Mouse (Mus musculus): ENCODE data around the gene Fbxo11. TPM values are rescaled to one million over a fixed set of nuclear protein-coding genes. Genes with fewer than 3 reads are reported as not detected.

The Fbxo11 gene
- polyA plus RNA-seq, 1 experiment: 18.5 TPM

- no peak for TF ChIP-seq POLR2A (IDR thresholded peaks at IDR 0.05; ENCODE audit: low read depth, low read length)
- TF ChIP-seq CTCF (conservative IDR thresholded peaks at IDR 0.05; ENCODE audit: insufficient read depth, insufficient read length, low read depth, low read length): no peak
- no peak overlapping the region for H3K4me3 ChIP-seq (ENCODE audit: insufficient read depth, low read depth, low read length)
- H3K36me3 ChIP-seq (ENCODE audit: control insufficient read depth, insufficient read depth, low read length): no peaks in the 10 kb centered on the region
- WGBS: 58% methylated on average over 2 of the region's 2 CpGs
- DNase-seq: no peak
- H3K4me1 ChIP-seq (ENCODE audit: control insufficient read depth, insufficient read depth, low read length): peaks cover 13% of the 10 kb centered on the region
- H3K27me3 ChIP-seq (replicated peaks; ENCODE audit: control insufficient read depth, insufficient read depth, low read length): no peaks in the 10 kb centered on the region
- no peak overlapping the region for H3K27ac ChIP-seq (ENCODE audit: insufficient read depth, low read depth, low read length)
Measured at GRCm38 (mm10) chr17:88058280-88058679, 6.8 kb downstream of the Fbxo11 start.

GRCm38 (mm10) chr17:88057846-88058245, 7.2 kb downstream of the Fbxo11 start:
- Histone ChIP-seq H3K27ac (ENCODE audit: insufficient read depth, low read depth, low read length) (no peak overlapping the region), H3K36me3 (ENCODE audit: control insufficient read depth, insufficient read depth, low read length) (no peaks in the 10 kb centered on the region), H3K27me3 (replicated peaks; ENCODE audit: control insufficient read depth, insufficient read depth, low read length) (no peaks in the 10 kb centered on the region), H3K4me3 (ENCODE audit: insufficient read depth, low read depth, low read length) (no peak overlapping the region), H3K4me1 (ENCODE audit: control insufficient read depth, insufficient read depth, low read length) (peaks cover 13% of the 10 kb centered on the region)
- peak; percentile 36 for DNase-seq
- no peak for TF ChIP-seq CTCF (conservative IDR thresholded peaks at IDR 0.05; ENCODE audit: insufficient read depth, insufficient read length, low read depth, low read length)
- no peak for TF ChIP-seq POLR2A (IDR thresholded peaks at IDR 0.05; ENCODE audit: low read depth, low read length)
- 69% methylated on average over 1 of the region's 1 CpGs for WGBS

DNA sequence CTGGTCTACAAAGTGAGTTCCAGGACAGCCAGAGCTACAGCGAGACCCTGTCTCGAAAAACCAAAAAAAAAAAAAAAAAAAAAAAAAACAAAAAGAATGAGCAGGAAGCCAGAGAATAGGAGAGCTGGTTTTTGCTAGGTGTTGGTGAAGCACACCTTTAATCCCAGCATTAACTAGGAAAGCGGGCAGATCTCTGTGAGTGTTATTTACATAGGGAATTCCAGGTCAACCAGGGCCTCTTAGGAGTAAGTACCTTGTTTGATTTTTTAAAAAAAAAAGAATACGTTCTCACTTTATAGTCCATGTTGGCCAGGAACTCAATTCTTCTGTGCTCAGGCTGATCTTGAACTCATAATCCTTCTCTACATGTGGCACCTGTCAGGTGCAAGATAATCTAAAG, 13.4 kb downstream of the Fbxo11 start:
- no peak for DNase-seq
- H3K4me3 ChIP-seq (ENCODE audit: insufficient read depth, low read depth, low read length): no peak overlapping the region
- 81% methylated on average over 4 of the region's 4 CpGs for WGBS
- TF ChIP-seq POLR2A (IDR thresholded peaks at IDR 0.05; ENCODE audit: low read depth, low read length): no peak
- TF ChIP-seq CTCF (conservative IDR thresholded peaks at IDR 0.05; ENCODE audit: insufficient read depth, insufficient read length, low read depth, low read length): no peak
- H3K36me3 ChIP-seq (ENCODE audit: control insufficient read depth, insufficient read depth, low read length): no peaks in the 10 kb centered on the region
- H3K27me3 ChIP-seq (replicated peaks; ENCODE audit: control insufficient read depth, insufficient read depth, low read length): no peaks in the 10 kb centered on the region
- no peak overlapping the region for H3K27ac ChIP-seq (ENCODE audit: insufficient read depth, low read depth, low read length)
- H3K4me1 ChIP-seq (ENCODE audit: control insufficient read depth, insufficient read depth, low read length): peaks cover 5% of the 10 kb centered on the region; the same call in 1 of the 2 replicates

- Histone ChIP-seq H3K4me1 (ENCODE audit: control insufficient read depth, insufficient read depth, low read length) (0 out of 2 replicates have a peak, but pooled peaks cover 2% of the 10 kb centered on the region), H3K4me3 (ENCODE audit: insufficient read depth, low read depth, low read length) (no peak overlapping the region), H3K27ac (ENCODE audit: insufficient read depth, low read depth, low read length) (no peak overlapping the region), H3K36me3 (ENCODE audit: control insufficient read depth, insufficient read depth, low read length) (no peaks in the 10 kb centered on the region), H3K27me3 (replicated peaks; ENCODE audit: control insufficient read depth, insufficient read depth, low read length) (no peaks in the 10 kb centered on the region)
- no peak for DNase-seq
- no peak for TF ChIP-seq CTCF (conservative IDR thresholded peaks at IDR 0.05; ENCODE audit: insufficient read depth, insufficient read length, low read depth, low read length)
- no peak for TF ChIP-seq POLR2A (IDR thresholded peaks at IDR 0.05; ENCODE audit: low read depth, low read length)
- 58% methylated on average over 1 of the region's 1 CpGs for WGBS
Measured at GRCm38 (mm10) chr17:88050892-88051291, 14.2 kb downstream of the Fbxo11 start.

DNA sequence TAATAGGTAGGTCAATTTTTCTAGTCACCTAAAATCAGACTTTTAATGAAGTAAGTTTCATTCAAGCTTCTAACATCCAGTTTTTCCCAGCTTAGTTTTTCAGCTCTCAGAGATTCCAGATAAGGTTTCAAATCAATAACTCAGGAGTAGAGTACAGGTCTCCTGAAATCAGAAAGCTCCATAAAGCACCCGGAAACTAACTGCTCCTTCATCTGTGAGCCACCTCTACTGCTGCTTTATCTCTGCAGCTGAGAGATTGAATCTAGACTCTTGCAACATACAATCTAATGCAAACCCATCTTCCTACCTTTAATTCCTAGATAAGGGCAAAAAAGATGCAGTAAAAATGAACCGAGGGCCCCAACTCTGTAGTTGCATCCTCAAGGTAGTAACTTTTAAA, 14.8 kb downstream of the Fbxo11 start:
- H3K27ac ChIP-seq (ENCODE audit: insufficient read depth, low read depth, low read length): no peak overlapping the region
- 72% methylated on average over 2 of the region's 2 CpGs for WGBS
- no peak for DNase-seq
- no peaks in the 10 kb centered on the region for H3K36me3 ChIP-seq (ENCODE audit: control insufficient read depth, insufficient read depth, low read length)
- no peak for TF ChIP-seq POLR2A (IDR thresholded peaks at IDR 0.05; ENCODE audit: low read depth, low read length)
- no peak for TF ChIP-seq CTCF (conservative IDR thresholded peaks at IDR 0.05; ENCODE audit: insufficient read depth, insufficient read length, low read depth, low read length)
- 0 out of 2 replicates have a peak, but pooled peaks cover 2% of the 10 kb centered on the region for H3K4me1 ChIP-seq (ENCODE audit: control insufficient read depth, insufficient read depth, low read length)
- H3K27me3 ChIP-seq (replicated peaks; ENCODE audit: control insufficient read depth, insufficient read depth, low read length): no peaks in the 10 kb centered on the region
- no peak overlapping the region for H3K4me3 ChIP-seq (ENCODE audit: insufficient read depth, low read depth, low read length)

DNA sequence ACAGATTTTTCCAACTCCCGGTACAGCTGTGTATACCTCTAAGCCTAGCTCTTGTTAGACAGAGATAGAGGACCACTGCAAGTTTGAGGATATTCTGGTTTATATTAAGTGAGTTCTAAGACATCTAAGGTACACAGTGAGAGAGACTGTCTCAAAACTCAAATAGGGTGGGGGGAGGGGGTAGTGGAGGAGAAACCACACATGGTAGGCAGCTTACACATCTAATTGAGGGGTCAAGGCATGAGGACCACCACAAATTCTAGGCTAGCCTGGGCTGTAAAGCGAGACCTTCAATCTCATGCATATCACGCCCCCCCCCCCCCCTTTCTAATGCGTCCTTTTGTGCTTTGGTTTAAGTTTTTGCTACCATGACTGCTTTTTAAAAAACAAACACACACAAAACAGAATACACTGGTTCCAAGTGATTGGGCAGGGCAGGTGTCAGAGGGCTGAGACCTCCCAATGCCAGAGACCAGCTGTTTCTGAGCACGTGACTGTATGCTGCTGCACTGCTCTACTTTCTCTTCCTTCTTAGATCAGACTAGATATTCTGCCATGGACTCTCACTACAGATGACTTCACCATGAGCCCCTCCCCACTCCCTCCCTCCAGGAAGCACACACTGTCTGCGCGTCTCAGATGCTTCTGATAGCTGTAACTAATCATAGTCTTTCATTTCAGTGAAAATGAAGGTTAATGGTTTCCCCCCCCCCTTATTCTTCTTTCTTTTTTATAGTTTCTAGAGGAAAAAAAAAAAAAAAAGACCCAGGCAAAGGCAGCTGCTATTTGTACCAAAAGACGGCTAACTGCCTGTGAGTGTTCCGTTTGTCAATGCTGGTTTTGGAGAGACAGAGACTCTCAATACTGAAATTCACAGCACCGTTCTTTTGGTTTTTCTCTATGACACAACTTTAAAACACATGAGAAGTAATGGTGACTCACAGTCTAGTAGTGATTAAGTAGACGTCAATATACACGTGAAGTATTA, 22.7 kb downstream of the Fbxo11 start:
- peak; percentile 44 for DNase-seq
- 42% methylated on average over 12 of the region's 12 CpGs for WGBS
- Histone ChIP-seq H3K27me3 (replicated peaks; ENCODE audit: control insufficient read depth, insufficient read depth, low read length) (no peaks in the 10 kb centered on the region), H3K4me1 (ENCODE audit: control insufficient read depth, insufficient read depth, low read length) (peaks cover 12% of the 10 kb centered on the region), H3K4me3 (ENCODE audit: insufficient read depth, low read depth, low read length) (no peak overlapping the region), H3K36me3 (ENCODE audit: control insufficient read depth, insufficient read depth, low read length) (no peaks in the 10 kb centered on the region), H3K27ac (ENCODE audit: insufficient read depth, low read depth, low read length) (no peak overlapping the region)
- TF ChIP-seq CTCF (conservative IDR thresholded peaks at IDR 0.05; ENCODE audit: insufficient read depth, insufficient read length, low read depth, low read length) (no peak), POLR2A (IDR thresholded peaks at IDR 0.05; ENCODE audit: low read depth, low read length) (no peak)

- peaks cover 12% of the 10 kb centered on the region for H3K4me1 ChIP-seq (ENCODE audit: control insufficient read depth, insufficient read depth, low read length)
- no peaks in the 10 kb centered on the region for H3K36me3 ChIP-seq (ENCODE audit: control insufficient read depth, insufficient read depth, low read length)
- WGBS: 84% methylated on average over 5 of the region's 5 CpGs
- no peaks in the 10 kb centered on the region for H3K27me3 ChIP-seq (replicated peaks; ENCODE audit: control insufficient read depth, insufficient read depth, low read length)
- no peak for DNase-seq
- no peak for TF ChIP-seq CTCF (conservative IDR thresholded peaks at IDR 0.05; ENCODE audit: insufficient read depth, insufficient read length, low read depth, low read length)
- TF ChIP-seq POLR2A (IDR thresholded peaks at IDR 0.05; ENCODE audit: low read depth, low read length): no peak
- H3K27ac ChIP-seq (ENCODE audit: insufficient read depth, low read depth, low read length): no peak overlapping the region
- no peak overlapping the region for H3K4me3 ChIP-seq (ENCODE audit: insufficient read depth, low read depth, low read length)
Measured at GRCm38 (mm10) chr17:88040810-88041209, 24.3 kb downstream of the Fbxo11 start.
